Mouse (Mus musculus): ENCODE measurements around the gene Aox2. TPM values are rescaled to one million over a fixed set of nuclear protein-coding genes. Genes with fewer than 3 reads are reported as not detected.

The Aox2 gene
- polyA plus RNA-seq, 1 experiment from 2014 or later: not detected

- WGBS: 65% methylated on average over 7 of the region's 7 CpGs
- H3K9me3 ChIP-seq (ENCODE audit: control insufficient read depth, low read length): no peaks in the 10 kb centered on the region
- H3K4me3 ChIP-seq (ENCODE audit: low read length): no peak overlapping the region
- no peak overlapping the region for H3K27ac ChIP-seq (ENCODE audit: low read length)
- H3K27me3 ChIP-seq (ENCODE audit: control insufficient read depth, insufficient read depth, low read depth, low read length): no peaks in the 10 kb centered on the region
- ATAC-seq (ENCODE audit: low read depth): no peak
- no peak overlapping the region for H3K9ac ChIP-seq (ENCODE audit: low read length)
- H3K36me3 ChIP-seq (ENCODE audit: control insufficient read depth, insufficient read depth, low read length): no peaks in the 10 kb centered on the region
- no peak overlapping the region for H3K4me2 ChIP-seq (ENCODE audit: low read depth, low read length)
- H3K4me1 ChIP-seq (replicated peaks; ENCODE audit: control insufficient read depth, insufficient read depth, low read length): no peaks in the 10 kb centered on the region
Observed at GRCm38 (mm10) chr1:58311221-58311864, 33.2 kb downstream of the Aox2 start.

GRCm38 (mm10) chr1:58313173-58313572 is 35.0 kb downstream of the Aox2 start:
- Histone ChIP-seq H3K9me3 (ENCODE audit: control insufficient read depth, low read length) (no peaks in the 10 kb centered on the region), H3K4me2 (ENCODE audit: low read depth, low read length) (no peak overlapping the region), H3K27me3 (ENCODE audit: control insufficient read depth, insufficient read depth, low read depth, low read length) (no peaks in the 10 kb centered on the region), H3K27ac (ENCODE audit: low read length) (no peak overlapping the region), H3K4me3 (ENCODE audit: low read length) (no peak overlapping the region), H3K4me1 (replicated peaks; ENCODE audit: control insufficient read depth, insufficient read depth, low read length) (no peaks in the 10 kb centered on the region), H3K9ac (ENCODE audit: low read length) (no peak overlapping the region), H3K36me3 (ENCODE audit: control insufficient read depth, insufficient read depth, low read length) (no peaks in the 10 kb centered on the region)
- no peak for ATAC-seq (ENCODE audit: low read depth)
- WGBS: 83% methylated on average over 8 of the region's 8 CpGs

GRCm38 (mm10) chr1:58315532-58315931 is 37.4 kb downstream of the Aox2 start:
- ATAC-seq (ENCODE audit: low read depth): no peak
- no peaks in the 10 kb centered on the region for H3K9me3 ChIP-seq (ENCODE audit: control insufficient read depth, low read length)
- 73% methylated on average over 6 of the region's 6 CpGs for WGBS
- no peaks in the 10 kb centered on the region for H3K27me3 ChIP-seq (ENCODE audit: control insufficient read depth, insufficient read depth, low read depth, low read length)
- H3K27ac ChIP-seq (ENCODE audit: low read length): no peak overlapping the region
- H3K4me3 ChIP-seq (ENCODE audit: low read length): no peak overlapping the region
- H3K9ac ChIP-seq (ENCODE audit: low read length): no peak overlapping the region
- no peaks in the 10 kb centered on the region for H3K4me1 ChIP-seq (replicated peaks; ENCODE audit: control insufficient read depth, insufficient read depth, low read length)
- no peak overlapping the region for H3K4me2 ChIP-seq (ENCODE audit: low read depth, low read length)
- H3K36me3 ChIP-seq (ENCODE audit: control insufficient read depth, insufficient read depth, low read length): no peaks in the 10 kb centered on the region

GRCm38 (mm10) chr1:58333222-58333621 is 55.1 kb downstream of the Aox2 start:
- ATAC-seq (ENCODE audit: low read depth): no peak
- no peaks in the 10 kb centered on the region for H3K9me3 ChIP-seq (ENCODE audit: control insufficient read depth, low read length)
- WGBS: 35% methylated on average over 4 of the region's 4 CpGs
- H3K27me3 ChIP-seq (ENCODE audit: control insufficient read depth, insufficient read depth, low read depth, low read length): no peaks in the 10 kb centered on the region
- no peak overlapping the region for H3K27ac ChIP-seq (ENCODE audit: low read length)
- H3K9ac ChIP-seq (ENCODE audit: low read length): 0 out of 2 replicates have a peak overlapping the region, but pooled peaks have one; percentile 13
- no peaks in the 10 kb centered on the region for H3K4me1 ChIP-seq (replicated peaks; ENCODE audit: control insufficient read depth, insufficient read depth, low read length)
- H3K4me2 ChIP-seq (ENCODE audit: low read depth, low read length): peak overlapping the region; percentile 40
- peak overlapping the region; percentile 8; the same call in 1 of the 2 replicates for H3K4me3 ChIP-seq (ENCODE audit: low read length)
- no peaks in the 10 kb centered on the region for H3K36me3 ChIP-seq (ENCODE audit: control insufficient read depth, insufficient read depth, low read length)

- Histone ChIP-seq H3K4me2 (ENCODE audit: low read depth, low read length) (no peak overlapping the region), H3K9ac (ENCODE audit: low read length) (no peak overlapping the region), H3K36me3 (ENCODE audit: control insufficient read depth, insufficient read depth, low read length) (no peaks in the 10 kb centered on the region), H3K27ac (ENCODE audit: low read length) (no peak overlapping the region), H3K27me3 (ENCODE audit: control insufficient read depth, insufficient read depth, low read depth, low read length) (no peaks in the 10 kb centered on the region), H3K4me3 (ENCODE audit: low read length) (no peak overlapping the region), H3K4me1 (replicated peaks; ENCODE audit: control insufficient read depth, insufficient read depth, low read length) (no peaks in the 10 kb centered on the region), H3K9me3 (ENCODE audit: control insufficient read depth, low read length) (no peaks in the 10 kb centered on the region)
- 65% methylated on average over 1 of the region's 1 CpGs for WGBS
- no peak for ATAC-seq (ENCODE audit: low read depth)
Observed at GRCm38 (mm10) chr1:58339901-58340300, 61.8 kb downstream of the Aox2 start.

- H3K27ac ChIP-seq (ENCODE audit: low read length): no peak overlapping the region
- H3K9me3 ChIP-seq (ENCODE audit: control insufficient read depth, low read length): no peaks in the 10 kb centered on the region
- no peak overlapping the region for H3K9ac ChIP-seq (ENCODE audit: low read length)
- 22% methylated on average over 7 of the region's 7 CpGs for WGBS
- no peaks in the 10 kb centered on the region for H3K4me1 ChIP-seq (replicated peaks; ENCODE audit: control insufficient read depth, insufficient read depth, low read length)
- H3K27me3 ChIP-seq (ENCODE audit: control insufficient read depth, insufficient read depth, low read depth, low read length): no peaks in the 10 kb centered on the region
- H3K4me3 ChIP-seq (ENCODE audit: low read length): no peak overlapping the region
- no peak overlapping the region for H3K4me2 ChIP-seq (ENCODE audit: low read depth, low read length)
- no peaks in the 10 kb centered on the region for H3K36me3 ChIP-seq (ENCODE audit: control insufficient read depth, insufficient read depth, low read length)
- no peak for ATAC-seq (ENCODE audit: low read depth)
Observed at GRCm38 (mm10) chr1:58341576-58341975, 63.5 kb downstream of the Aox2 start.

- Histone ChIP-seq H3K36me3 (ENCODE audit: control insufficient read depth, insufficient read depth, low read length) (no peaks in the 10 kb centered on the region), H3K4me1 (replicated peaks; ENCODE audit: control insufficient read depth, insufficient read depth, low read length) (no peaks in the 10 kb centered on the region), H3K4me2 (ENCODE audit: low read depth, low read length) (no peak overlapping the region), H3K27me3 (ENCODE audit: control insufficient read depth, insufficient read depth, low read depth, low read length) (no peaks in the 10 kb centered on the region), H3K27ac (ENCODE audit: low read length) (no peak overlapping the region), H3K4me3 (ENCODE audit: low read length) (no peak overlapping the region), H3K9me3 (ENCODE audit: control insufficient read depth, low read length) (no peaks in the 10 kb centered on the region), H3K9ac (ENCODE audit: low read length) (no peak overlapping the region)
- 69% methylated on average over 4 of the region's 4 CpGs for WGBS
- no peak for ATAC-seq (ENCODE audit: low read depth)
Observed at GRCm38 (mm10) chr1:58343861-58344260, 65.7 kb downstream of the Aox2 start.

GRCm38 (mm10) chr1:58344570-58344969 is 66.4 kb downstream of the Aox2 start:
- WGBS: 74% methylated on average over 5 of the region's 5 CpGs
- Histone ChIP-seq H3K9me3 (ENCODE audit: control insufficient read depth, low read length) (no peaks in the 10 kb centered on the region), H3K4me1 (replicated peaks; ENCODE audit: control insufficient read depth, insufficient read depth, low read length) (no peaks in the 10 kb centered on the region), H3K9ac (ENCODE audit: low read length) (no peak overlapping the region), H3K27ac (ENCODE audit: low read length) (no peak overlapping the region), H3K27me3 (ENCODE audit: control insufficient read depth, insufficient read depth, low read depth, low read length) (no peaks in the 10 kb centered on the region), H3K36me3 (ENCODE audit: control insufficient read depth, insufficient read depth, low read length) (no peaks in the 10 kb centered on the region), H3K4me3 (ENCODE audit: low read length) (no peak overlapping the region), H3K4me2 (ENCODE audit: low read depth, low read length) (no peak overlapping the region)
- ATAC-seq (ENCODE audit: low read depth): no peak

GRCm38 (mm10) chr1:58346159-58346558 is 68.0 kb downstream of the Aox2 start:
- no peak for ATAC-seq (ENCODE audit: low read depth)
- Histone ChIP-seq H3K4me1 (replicated peaks; ENCODE audit: control insufficient read depth, insufficient read depth, low read length) (no peaks in the 10 kb centered on the region), H3K4me2 (ENCODE audit: low read depth, low read length) (no peak overlapping the region), H3K36me3 (ENCODE audit: control insufficient read depth, insufficient read depth, low read length) (no peaks in the 10 kb centered on the region), H3K9ac (ENCODE audit: low read length) (no peak overlapping the region), H3K27me3 (ENCODE audit: control insufficient read depth, insufficient read depth, low read depth, low read length) (no peaks in the 10 kb centered on the region), H3K4me3 (ENCODE audit: low read length) (no peak overlapping the region), H3K9me3 (ENCODE audit: control insufficient read depth, low read length) (no peaks in the 10 kb centered on the region), H3K27ac (ENCODE audit: low read length) (no peak overlapping the region)
- WGBS: 34% methylated on average over 14 of the region's 14 CpGs

- WGBS: 69% methylated on average over 6 of the region's 6 CpGs
- no peak for ATAC-seq (ENCODE audit: low read depth)
Observed at GRCm38 (mm10) chr1:58348712-58349111, 70.6 kb downstream of the Aox2 start.

More at GRCm38 (mm10) chr1:58348712-58349111, 70.6 kb downstream of the Aox2 start:
- H3K4me3 ChIP-seq (ENCODE audit: low read length): no peak overlapping the region
- no peaks in the 10 kb centered on the region for H3K9me3 ChIP-seq (ENCODE audit: control insufficient read depth, low read length)
- H3K4me1 ChIP-seq (replicated peaks; ENCODE audit: control insufficient read depth, insufficient read depth, low read length): no peaks in the 10 kb centered on the region
- no peaks in the 10 kb centered on the region for H3K36me3 ChIP-seq (ENCODE audit: control insufficient read depth, insufficient read depth, low read length)
- H3K27me3 ChIP-seq (ENCODE audit: control insufficient read depth, insufficient read depth, low read depth, low read length): no peaks in the 10 kb centered on the region
- H3K4me2 ChIP-seq (ENCODE audit: low read depth, low read length): no peak overlapping the region
- H3K9ac ChIP-seq (ENCODE audit: low read length): no peak overlapping the region
- no peak overlapping the region for H3K27ac ChIP-seq (ENCODE audit: low read length)
